Mouse (Mus musculus) megakaryocyte, embryonic 14.5 days (primary cell): ENCODE data around the gene Bcas2.

ENCODE experiments used
- FLI1 ChIP-seq: IDR thresholded peaks from 2 replicates; pipeline ENCODE4 v1.6.1; 2012; ENCODE audit warnings: low read length, inconsistent platforms, mixed read lengths
- GATA1 ChIP-seq: IDR thresholded peaks from 3 replicates; pipeline ENCODE4 v1.6.1; 2012; ENCODE audit warnings: mixed read lengths, low read length, inconsistent platforms, borderline replicate concordance

DNA sequence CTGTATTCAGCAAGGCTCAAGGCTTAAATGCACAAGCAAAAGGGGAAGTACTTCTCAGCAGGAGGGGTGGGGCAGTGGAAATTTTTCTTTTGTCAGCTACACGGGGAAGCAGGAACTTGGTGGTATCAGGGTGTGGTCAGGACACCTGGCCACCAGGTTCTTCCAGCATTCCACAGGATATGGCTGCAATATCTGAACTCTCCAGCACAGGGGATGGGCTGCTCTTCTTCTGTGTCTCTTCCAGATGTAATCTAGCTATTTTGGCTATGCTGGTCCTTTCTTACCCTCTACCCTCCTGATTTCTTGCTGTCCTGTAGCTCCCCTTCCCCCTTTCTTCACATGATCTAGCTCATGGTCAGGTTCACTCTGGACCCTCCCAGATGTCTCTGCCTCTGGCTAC is 21.7 kb downstream of the Bcas2 start:
- TF ChIP-seq GATA1 (no peak), FLI1 (no peak)
